Mouse (Mus musculus) skeletal muscle tissue, adult 2 months (tissue): ENCODE data around the gene Xpnpep1.
A peak's percentile ranks its signal among the peaks of the same experiment; 100 is the strongest.

Experiments used
- DNase-seq: peaks from one replicate; pipeline ENCODE4 v3.0.0-alpha.2; 2012; ENCODE audit warnings: low read depth, low spot score

Gene Xpnpep1

GRCm38 (mm10) chr19:53066531-53066930 lies 26.5 kb upstream of the Xpnpep1 start:
- peak; percentile 56 for DNase-seq

- DNase-seq = no peak
Measured at GRCm38 (mm10) chr19:53064972-53065361, 25.0 kb upstream of the Xpnpep1 start.

GRCm38 (mm10) chr19:53064292-53064971 lies 24.4 kb upstream of the Xpnpep1 start:
- DNase-seq = no peak

DNA sequence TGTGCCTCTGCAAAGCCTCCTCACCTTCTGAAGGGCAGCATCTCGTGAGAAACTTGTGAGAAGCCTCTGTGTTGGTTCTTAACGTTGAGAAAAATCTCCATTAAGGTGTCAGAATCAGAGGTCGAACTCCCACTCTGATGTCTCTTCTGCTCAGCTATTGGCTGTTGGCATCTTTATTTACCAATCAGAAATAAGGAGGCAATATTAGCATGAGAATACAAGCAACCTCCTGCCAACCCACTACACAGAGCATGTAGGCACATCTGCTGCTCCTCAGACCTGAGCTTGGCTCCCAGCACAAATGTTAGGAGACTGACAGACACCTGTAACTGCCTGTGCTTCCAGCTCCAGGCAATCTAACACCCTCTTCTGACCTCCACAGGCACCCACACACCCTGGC lies 22.0 kb upstream of the Xpnpep1 start:
- no peak for DNase-seq

- no peak for DNase-seq
Measured at GRCm38 (mm10) chr19:53059344-53060111, 19.5 kb upstream of the Xpnpep1 start.

GRCm38 (mm10) chr19:53058726-53059334 lies 18.8 kb upstream of the Xpnpep1 start:
- no peak for DNase-seq

DNA sequence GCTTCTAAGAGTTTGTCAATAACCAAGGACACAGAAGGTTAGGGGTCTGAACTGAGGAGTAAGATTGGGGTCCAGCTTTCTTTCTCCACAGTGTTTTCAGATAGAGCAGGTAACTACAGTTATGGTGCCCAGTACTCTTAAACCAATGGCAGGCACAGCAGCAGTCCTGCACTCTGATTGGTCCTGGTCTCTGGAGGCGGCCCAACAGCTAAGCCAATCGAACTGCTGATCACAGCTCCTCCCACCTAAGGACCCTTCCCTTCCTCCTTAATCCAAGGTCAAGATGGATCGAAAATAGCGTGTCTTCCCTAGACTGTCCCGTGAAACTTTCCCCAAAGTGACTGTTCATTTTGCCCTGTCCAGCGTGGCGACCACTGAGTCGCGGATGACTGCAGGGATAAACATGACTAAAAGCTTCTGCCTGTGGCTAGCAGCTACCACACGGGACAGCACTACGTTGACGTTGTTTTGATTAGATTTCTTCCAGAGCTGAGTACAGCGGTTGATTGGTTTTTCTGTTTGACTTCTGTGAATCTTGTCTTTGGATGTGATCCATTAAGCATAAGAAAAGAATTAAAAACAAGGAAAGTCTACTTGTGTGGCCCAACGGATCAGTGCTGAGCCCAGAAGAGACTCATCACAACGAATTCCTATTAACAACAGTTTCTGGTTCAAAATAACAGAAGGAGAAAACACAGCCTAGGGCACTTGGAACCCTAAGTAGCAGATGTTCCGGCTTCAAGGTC lies 18.1 kb upstream of the Xpnpep1 start:
- DNase-seq = no peak

DNA sequence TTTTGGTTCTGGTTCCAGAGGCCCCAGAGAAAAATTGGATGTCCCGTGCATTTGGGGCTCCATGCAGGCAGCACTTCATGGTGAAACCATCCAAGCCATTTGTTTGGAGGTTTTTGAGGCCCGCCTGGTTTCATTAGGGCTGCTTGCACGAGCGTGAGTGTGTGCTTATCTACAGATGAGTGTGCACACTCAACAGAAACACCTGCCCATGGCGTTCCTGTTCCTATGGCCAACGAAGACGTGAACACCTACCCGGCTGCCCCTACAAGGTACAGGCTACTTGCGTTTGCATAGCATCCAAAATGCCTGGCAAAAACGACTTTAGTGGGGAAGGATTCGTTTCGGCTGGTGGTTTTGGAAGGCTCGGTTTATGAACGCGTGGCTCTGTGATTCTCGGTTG lies 13.3 kb upstream of the Xpnpep1 start:
- no peak for DNase-seq

- no peak for DNase-seq
Measured at GRCm38 (mm10) chr19:53052031-53052670, 12.1 kb upstream of the Xpnpep1 start.

DNA sequence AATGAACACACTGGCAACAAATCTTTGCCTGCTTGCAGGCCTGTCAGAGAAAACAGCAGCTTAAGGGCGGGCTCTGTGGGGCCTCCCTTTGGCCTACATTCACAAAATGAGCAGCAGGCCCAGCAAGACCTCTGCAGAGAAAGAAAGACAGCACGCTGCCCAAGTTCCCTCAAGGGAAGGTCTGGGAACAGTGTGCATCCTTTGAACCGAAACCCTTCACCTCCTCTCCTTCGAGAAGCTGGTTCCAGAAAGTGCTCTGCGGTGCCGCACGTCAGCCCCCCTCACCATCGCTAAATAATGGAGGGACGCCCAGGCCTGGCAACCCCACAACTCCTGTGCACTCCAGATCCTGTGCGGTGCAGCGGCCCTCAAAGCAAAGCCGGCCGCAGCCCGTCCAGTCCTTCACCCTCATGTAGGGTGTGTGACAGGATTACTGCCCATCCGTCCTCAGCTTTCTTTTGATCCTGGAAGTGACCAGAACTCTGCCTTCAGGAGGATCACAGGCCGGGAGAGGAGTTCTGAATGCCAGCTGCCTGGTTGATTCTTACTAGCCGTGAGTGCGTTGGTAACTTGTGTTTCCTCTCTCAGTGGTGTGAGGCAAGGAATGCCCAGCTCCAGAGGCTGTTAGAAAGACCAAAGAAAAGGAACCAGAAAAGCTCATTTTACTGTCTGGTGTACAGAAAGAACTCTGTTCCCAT lies 11.4 kb upstream of the Xpnpep1 start:
- peak; percentile 64 for DNase-seq

DNA sequence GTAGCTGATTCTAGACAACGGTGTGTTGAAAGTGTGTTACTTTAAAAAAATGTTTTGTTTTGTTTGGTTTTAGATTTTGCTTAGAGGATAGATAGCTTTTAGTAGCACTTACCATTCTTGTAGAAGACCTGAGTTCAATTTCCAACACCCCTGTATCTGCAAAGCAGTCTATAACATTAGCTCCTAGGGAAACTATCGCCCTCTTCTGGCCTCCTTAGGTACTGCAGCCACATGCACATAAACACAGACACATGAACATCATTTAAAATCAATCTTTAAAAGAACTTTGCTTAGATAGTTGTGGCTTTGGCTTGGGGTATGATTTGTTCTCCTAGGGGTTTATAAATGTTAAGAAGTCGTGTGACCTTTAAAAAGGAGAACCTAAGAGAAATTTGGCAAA lies 10.1 kb upstream of the Xpnpep1 start:
- DNase-seq = no peak

DNA sequence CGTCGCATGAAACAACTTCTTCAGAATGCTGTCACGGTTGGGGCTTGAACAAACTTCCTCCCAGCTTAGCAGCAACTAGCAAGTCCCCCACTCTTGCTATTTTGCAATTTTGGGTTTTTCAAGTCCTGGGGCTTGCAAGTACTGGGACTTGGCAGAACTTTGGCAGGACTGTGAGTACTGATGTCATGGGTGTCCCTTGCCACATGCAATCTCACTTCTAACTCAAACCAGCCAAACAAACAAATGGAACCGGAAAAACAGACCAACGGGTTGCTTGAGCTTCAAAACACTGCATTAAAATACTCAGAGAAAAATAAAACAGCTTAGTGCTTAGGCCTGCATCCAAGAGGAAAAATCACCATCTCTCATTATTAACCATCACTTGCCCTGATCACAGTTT lies 7.2 kb upstream of the Xpnpep1 start:
- peak; percentile 75 for DNase-seq

GRCm38 (mm10) chr19:53043423-53044125 lies 3.6 kb upstream of the Xpnpep1 start:
- DNase-seq = no peak

- no peak for DNase-seq
Measured at GRCm38 (mm10) chr19:53041570-53041969, 1.6 kb upstream of the Xpnpep1 start.

- no peak for DNase-seq
Measured at GRCm38 (mm10) chr19:53041133-53041510, 1.1 kb upstream of the Xpnpep1 start.

DNA sequence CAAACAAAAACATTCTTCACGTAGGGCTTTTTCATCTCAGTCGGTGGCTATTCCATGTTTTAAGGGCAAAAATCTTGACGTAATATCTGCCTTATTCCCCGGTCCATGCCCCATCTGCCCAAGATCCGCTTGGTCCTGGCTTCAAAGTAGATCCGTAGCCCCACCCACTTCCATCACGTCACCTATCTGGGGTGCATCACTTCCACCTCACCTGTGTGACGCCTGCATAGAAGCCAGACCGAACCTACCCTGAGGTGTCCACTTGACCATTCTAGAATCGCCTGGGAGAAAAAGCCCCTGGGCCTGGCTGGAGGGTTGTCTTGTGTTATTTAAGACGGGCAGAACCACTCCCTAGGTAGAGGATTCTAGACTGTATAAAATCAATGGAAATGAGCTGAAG lies 924 bp downstream of the Xpnpep1 start:
- DNase-seq = no peak

DNA sequence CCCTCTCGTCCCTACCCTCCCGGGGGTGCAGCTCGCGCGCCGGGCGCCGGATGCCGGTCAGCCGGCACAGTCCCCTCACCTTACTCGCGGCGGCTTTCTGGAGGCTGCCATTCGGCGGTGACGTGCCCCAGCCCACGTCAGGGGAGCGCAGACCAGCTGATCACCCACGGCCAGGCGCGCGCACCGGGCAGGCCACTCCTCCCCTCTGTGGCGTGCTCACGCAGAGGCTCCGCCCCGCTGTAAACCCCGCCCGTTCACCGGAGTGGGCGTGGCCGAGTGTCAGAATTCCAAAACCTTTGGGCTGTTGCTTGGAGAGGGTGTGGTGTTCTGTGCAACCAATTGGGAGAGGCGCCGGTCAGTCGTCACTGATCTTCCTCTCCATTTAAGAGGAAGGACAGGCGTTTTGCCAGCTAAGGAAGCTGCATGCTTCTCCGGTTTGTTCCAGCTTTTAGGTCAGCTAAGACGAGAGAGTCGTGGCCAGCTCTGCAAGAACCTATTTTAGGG lies 1.5 kb downstream of the Xpnpep1 start:
- DNase-seq = peak; percentile 99

- no peak for DNase-seq
Measured at GRCm38 (mm10) chr19:53037925-53038419, 2.0 kb downstream of the Xpnpep1 start.

- no peak for DNase-seq
Measured at GRCm38 (mm10) chr19:53033159-53033943, 6.7 kb downstream of the Xpnpep1 start.
